ENCODE assay signal across 25 mouse cellular contexts in the genomic region with DNA sequence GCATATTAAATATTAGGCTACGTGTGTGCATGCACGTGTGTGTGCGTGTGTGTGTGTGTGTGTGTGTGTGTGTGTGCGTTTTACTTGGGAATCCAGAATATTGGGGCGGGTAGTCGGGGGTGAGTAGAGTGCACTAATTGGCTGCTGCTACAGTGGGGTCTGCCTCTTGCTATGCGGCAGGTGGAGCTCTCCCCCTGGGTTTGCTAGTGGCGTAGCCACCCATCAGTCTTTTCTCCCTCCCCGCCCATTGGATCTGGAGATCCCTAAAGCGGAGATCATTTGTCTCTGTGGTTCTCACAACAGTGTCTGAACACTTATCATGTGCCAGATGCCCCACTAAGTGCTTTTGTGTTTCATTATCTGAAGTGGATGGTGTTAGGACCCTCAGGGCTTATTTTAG. TPM values are rescaled to one million over a fixed set of nuclear protein-coding genes. Genes with fewer than 3 reads are reported as not detected.
DNase-seq lines count a peak whose midpoint lies in the region; ATAC-seq and TF ChIP-seq lines count a peak whose summit lies in the region.
"Had no signal": no experiment of that assay in that cellular context is flagged by ENCODE, and none has a peak within 500 bp of the region (broad histone marks: within the 10 kb centered on the region; RNA-seq: fewer than 3 reads in every experiment).

No protein-coding gene starts in this region.

- no peak for ATAC-seq in forebrain, postnatal 0 days
- ATAC-seq: activated CD4-positive, CD25-positive, alpha-beta regulatory T cell, adult 4 months; forebrain, embryonic 14.5 days; forebrain, embryonic 16.5 days; Patski had no signal

- WGBS in forebrain, postnatal 0 days = 79% methylated on average over 10 of the region's 10 CpGs

- TF ChIP-seq EP300 in ES-Bruce4 (IDR thresholded peaks at IDR 0.05; ENCODE audit: insufficient read depth, low read depth, low read length) = no peak

- peaks cover 2% of the 10 kb centered on the region for H3K4me1 ChIP-seq in ES-Bruce4 (ENCODE audit: control insufficient read depth, insufficient read depth, low read length)
- H3K4me1 ChIP-seq in forebrain, postnatal 0 days (ENCODE audit: insufficient read depth) = no peaks in the 10 kb centered on the region
- H3K4me1 ChIP-seq: embryonic facial prominence, embryonic 13.5 days; embryonic facial prominence, embryonic 15.5 days; forebrain, embryonic 12.5 days had no signal

- TF ChIP-seq CTCF in ES-Bruce4 (IDR thresholded peaks at IDR 0.05; ENCODE audit: low read depth, low read length) = no peak
- no peak for TF ChIP-seq CTCF in forebrain, postnatal 0 days (IDR thresholded peaks at IDR 0.05; ENCODE audit: low read depth)

- 0 out of 2 replicates have a peak overlapping the region, but pooled peaks have one; percentile 30 for H3K4me3 ChIP-seq in ES-Bruce4 (ENCODE audit: low read depth, low read length)
- no peak overlapping the region for H3K4me3 ChIP-seq in forebrain, postnatal 0 days (ENCODE audit: low read depth, low read length)
- H3K4me3 ChIP-seq: embryonic facial prominence, embryonic 13.5 days; embryonic facial prominence, embryonic 15.5 days; erythroblast, embryonic 14.5 days; forebrain, embryonic 10.5 days; forebrain, embryonic 12.5 days had no signal

- peak overlapping the region; percentile 9; the same call in 1 of the 2 replicates for H3K9ac ChIP-seq in ES-Bruce4 (ENCODE audit: low read depth, poor library complexity, severe bottlenecking)
- no peak overlapping the region for H3K9ac ChIP-seq in forebrain, postnatal 0 days
- H3K9ac ChIP-seq: embryonic facial prominence, embryonic 13.5 days; embryonic facial prominence, embryonic 15.5 days; forebrain, embryonic 12.5 days had no signal

- no peak overlapping the region for H3K4me2 ChIP-seq in forebrain, postnatal 0 days (ENCODE audit: low read depth)
- H3K4me2 ChIP-seq: embryonic facial prominence, embryonic 13.5 days; embryonic facial prominence, embryonic 15.5 days; forebrain, embryonic 12.5 days had no signal

- H3K27me3 ChIP-seq in ES-Bruce4 (ENCODE audit: control insufficient read depth, insufficient read depth, low read length, poor library complexity, severe bottlenecking) = peaks cover 2% of the 10 kb centered on the region; the same call in 1 of the 2 replicates
- no peaks in the 10 kb centered on the region for H3K27me3 ChIP-seq in forebrain, postnatal 0 days (ENCODE audit: insufficient read depth, low read length)
- H3K27me3 ChIP-seq: embryonic facial prominence, embryonic 13.5 days; forebrain, embryonic 12.5 days; Patski had no signal

- TF ChIP-seq POLR2A in ES-Bruce4 (IDR thresholded peaks at IDR 0.05; ENCODE audit: insufficient read depth, low read length) = no peak

- no peaks in the 10 kb centered on the region for H3K9me3 ChIP-seq in ES-Bruce4 (replicated peaks; ENCODE audit: control insufficient read depth, insufficient read depth, low read length, poor library complexity, severe bottlenecking)
- H3K9me3 ChIP-seq in forebrain, postnatal 0 days (ENCODE audit: low read length) = no peaks in the 10 kb centered on the region
- H3K9me3 ChIP-seq: embryonic facial prominence, embryonic 13.5 days; embryonic facial prominence, embryonic 15.5 days; forebrain, embryonic 10.5 days; forebrain, embryonic 12.5 days; G1E had no signal

- peak; percentile 81 for DNase-seq in ES-CJ7 (ENCODE audit: low read depth, low spot score)
- DNase-seq in R1 (ENCODE audit: low read depth, low spot score) = peak; percentile 88
- DNase-seq in forebrain, postnatal 0 days = no peak
- DNase-seq in right cerebral cortex, adult 18-20 months = no peak
- no peak for DNase-seq in frontal cortex, postnatal 10 days (ENCODE audit: low spot score in 2 of 2)
- DNase-seq: adrenal gland, adult 8-10 months; adrenal gland, postnatal 14 days; adrenal gland, postnatal 36 days; cerebellum, adult 11-12 months; cerebellum, adult 2 months; cerebellum, adult 9-10 months; cerebellum, postnatal 10 days; cerebellum, postnatal 36 days; embryo, embryonic 11 days had no signal

- no peaks in the 10 kb centered on the region for H3K36me3 ChIP-seq in ES-Bruce4 (ENCODE audit: control insufficient read depth, insufficient read depth, low read length, poor library complexity, severe bottlenecking)
- no peaks in the 10 kb centered on the region for H3K36me3 ChIP-seq in forebrain, postnatal 0 days (ENCODE audit: insufficient read depth)
- H3K36me3 ChIP-seq: embryonic facial prominence, embryonic 13.5 days; embryonic facial prominence, embryonic 15.5 days; forebrain, embryonic 10.5 days; forebrain, embryonic 12.5 days; G1E had no signal

- no peak overlapping the region for H3K27ac ChIP-seq in ES-Bruce4 (ENCODE audit: insufficient read depth, low read length)
- H3K27ac ChIP-seq in forebrain, postnatal 0 days (ENCODE audit: low read depth, low read length) = no peak overlapping the region
- H3K27ac ChIP-seq: embryonic facial prominence, embryonic 13.5 days; embryonic facial prominence, embryonic 15.5 days; forebrain, embryonic 10.5 days; forebrain, embryonic 12.5 days had no signal

RNA-seq across cellular contexts. Expression of gene N4bp1, which starts 19.9 kb away (rescaled TPM):
- 80.3 and 81.5 TPM in 2 replicates for polyA plus RNA-seq in ES-Bruce4 (2011; ENCODE audit: insufficient read depth, insufficient read length, low read depth, missing spikeins)
- total RNA-seq in forebrain, postnatal 0 days (2014; rRNA removed) = 14.8 and 19.4 TPM in 2 replicates
- polyA plus RNA-seq in forebrain, postnatal 0 days (2015; fragmentation: Nextera tagmentation; extraction: Ambion mirVana) = 3.0 and 4.5 TPM in 2 replicates

Comparison
In these comparisons a context has a peak if more than half of its experiments do, and no peak if none do; other contexts are left out.
1. DNase-seq: peak in ES-CJ7 (single experiment) and R1 (single experiment); none in forebrain, postnatal 0 days (single experiment), right cerebral cortex, adult 18-20 months (single experiment) and frontal cortex, postnatal 10 days (0 of 2).
2. RNA of gene N4bp1, which starts 19.9 kb away (polyA plus RNA-seq): 80.3 to 81.5 TPM in ES-Bruce4; 3.0 to 4.5 TPM in forebrain, postnatal 0 days; every median in the first group is over 10 times any median in the second.